Mouse (Mus musculus) urinary bladder, postnatal 36 days (tissue): ENCODE data around the gene Mib2.

Experiments used
- DNase-seq, 2 experiments: peaks; one replicate each; pipeline ENCODE4 v3.0.0; 2022; ENCODE audit warnings: low spot score in 2 of 2, mixed read lengths in 1 of 2

Mib2 gene

DNA sequence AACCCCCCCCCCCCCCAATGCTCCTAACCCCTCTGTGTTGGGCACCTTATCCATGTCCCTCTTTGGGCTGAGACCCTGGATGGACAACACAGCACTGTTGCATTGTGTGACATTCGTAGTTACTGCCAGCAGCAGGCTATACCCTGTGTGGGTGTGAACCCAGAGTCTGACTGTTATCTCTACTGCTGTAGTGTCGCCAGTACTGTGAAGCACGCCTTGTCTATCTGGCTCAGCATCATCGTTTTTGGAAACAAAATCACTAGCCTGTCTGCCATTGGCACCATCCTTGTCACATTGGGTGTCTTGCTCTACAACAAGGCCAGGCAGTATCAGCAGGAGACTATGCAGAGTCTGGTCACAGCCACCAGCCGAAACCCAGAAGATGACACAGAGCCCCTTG, 50.7 kb downstream of the Mib2 start:
- DNase-seq, result no peak

GRCm38 (mm10) chr4:155613264-155613663, 55.7 kb downstream of the Mib2 start:
- DNase-seq, result no peak

DNA sequence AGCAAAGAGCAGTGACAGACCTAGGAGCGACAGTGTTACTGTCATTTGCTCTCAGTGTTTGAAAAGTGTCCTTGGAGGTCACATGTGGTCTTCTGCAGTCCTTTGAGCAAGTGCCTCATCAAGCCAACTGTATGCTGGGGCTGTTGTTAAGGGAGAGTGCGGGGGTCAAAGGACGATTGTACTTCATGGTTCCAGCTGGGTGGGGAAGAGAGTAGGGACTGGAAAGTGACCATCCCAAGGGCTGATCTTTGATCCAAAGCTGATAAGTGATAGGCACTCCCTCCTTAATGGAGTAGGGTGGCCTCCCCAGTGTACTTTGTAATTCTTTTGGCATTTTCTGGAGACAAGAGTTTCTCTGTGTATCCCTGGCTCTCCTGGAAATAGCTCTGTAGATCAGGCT, 57.1 kb downstream of the Mib2 start:
- no peak for DNase-seq

GRCm38 (mm10) chr4:155606825-155607224, 62.2 kb downstream of the Mib2 start:
- DNase-seq, result no peak

GRCm38 (mm10) chr4:155605132-155605531, 63.9 kb downstream of the Mib2 start:
- DNase-seq, result no peak
